Mouse (Mus musculus) left cerebral cortex, adult 8-10 months (tissue): Measurements from ENCODE around the gene Tmem170b. TPM values are rescaled to one million over a fixed set of nuclear protein-coding genes. Genes with fewer than 3 reads are reported as not detected.

ENCODE experiments used
- DNase-seq, 2 experiments: peaks; one replicate each; pipeline ENCODE4 v3.0.0; 2022; ENCODE audit warnings: low spot score in 2 of 2
- total RNA-seq, 4 experiments: library from RNA; stranded (reverse); gene quantifications; 2 replicates each; pipeline ENCODE4 v1.2.4; 2022

Tmem170b gene
- 10 to 100 TPM; 78.7 to 83.4 (median 80.8) TPM for total RNA-seq

DNA sequence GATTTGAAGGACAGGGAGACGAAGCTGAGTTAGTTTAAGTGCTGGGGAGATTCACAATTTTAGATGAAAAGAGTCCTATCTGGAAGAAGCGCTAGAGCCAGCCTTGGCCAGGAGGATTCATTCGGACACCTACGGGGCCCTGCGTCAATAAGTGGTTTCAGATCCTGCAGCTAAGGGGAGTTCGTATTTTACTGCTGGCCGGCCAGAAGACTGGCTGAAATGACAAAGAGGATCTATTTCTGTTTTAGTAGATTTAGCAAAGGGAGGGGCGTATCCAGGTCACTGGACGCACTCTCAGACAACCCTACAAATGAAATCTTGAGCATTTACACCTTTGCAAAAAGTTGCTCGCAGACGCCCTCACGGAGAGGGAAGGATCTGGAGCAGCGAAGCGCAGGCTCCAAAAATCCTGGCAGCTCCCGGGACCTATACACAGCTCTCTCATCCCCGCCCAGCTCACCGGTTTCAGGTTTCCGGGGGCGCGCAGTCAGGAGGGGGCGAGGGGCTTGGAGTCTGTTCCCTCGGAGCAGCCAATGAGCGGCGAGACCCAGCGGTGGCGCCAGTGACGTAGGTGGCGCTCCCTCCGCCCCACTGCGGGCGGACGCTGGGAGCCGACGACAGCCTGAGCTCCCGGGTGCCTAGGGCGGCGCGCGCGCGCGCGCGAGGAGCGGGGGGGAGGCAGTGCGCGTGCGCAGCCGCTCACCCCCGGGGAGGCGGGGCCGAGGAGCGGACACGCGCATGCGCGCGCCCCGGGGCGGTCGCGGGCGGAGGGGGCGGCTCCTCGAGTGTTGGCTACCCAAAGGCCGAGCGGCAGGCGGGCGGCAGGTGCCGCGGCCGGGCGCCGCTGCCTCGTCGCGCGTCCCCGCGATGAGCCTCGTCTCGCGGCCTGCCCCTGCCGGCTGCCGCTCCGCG lies at the start of gene Tmem170b:
TSS of gene Tmem170b (plus strand) at position 809 of the 912 bp plus-strand sequence.
- peak; percentile 90 to 98 for DNase-seq

DNA sequence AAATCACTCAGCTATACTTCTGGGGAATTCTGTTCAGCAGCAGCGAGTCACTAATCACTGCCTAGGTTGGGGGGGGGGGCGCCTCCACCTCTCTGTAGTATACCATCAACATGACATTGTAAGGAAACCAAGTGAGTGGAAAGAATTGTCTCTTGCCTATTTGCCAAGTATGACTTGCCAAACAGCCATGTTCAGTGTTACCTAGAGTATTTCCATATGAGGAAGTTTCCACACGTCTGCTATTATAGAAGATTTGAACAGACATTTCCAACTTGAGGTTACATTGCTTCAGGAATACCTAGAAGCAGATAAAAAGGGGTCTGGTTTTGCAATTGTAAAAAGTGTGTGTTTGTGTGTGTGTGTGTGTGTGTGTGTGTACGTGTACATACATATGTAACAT lies 44.7 kb upstream of the Tmem170b start:
- DNase-seq, result no peak

DNA sequence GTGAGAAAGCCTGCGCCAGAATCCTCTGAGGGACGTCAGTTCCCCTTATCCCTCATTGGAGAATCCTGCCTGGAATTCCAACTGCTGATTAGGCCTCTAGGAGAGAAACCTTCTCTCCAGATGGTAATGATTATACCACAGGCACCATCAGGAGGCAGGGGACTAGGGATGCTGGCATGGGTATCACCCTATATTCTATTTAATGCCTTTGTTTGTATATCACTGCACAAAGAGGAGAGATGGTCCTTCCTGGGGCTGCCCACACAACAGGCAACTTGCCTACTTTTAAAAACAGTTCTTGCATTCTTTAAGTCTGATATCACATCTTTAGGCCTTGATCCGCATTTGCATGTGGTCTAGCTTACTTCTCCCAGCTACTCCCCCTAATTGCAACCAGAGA lies 37.3 kb upstream of the Tmem170b start:
- DNase-seq, result no peak

GRCm38 (mm10) chr13:41568926-41569325 lies 36.8 kb upstream of the Tmem170b start:
- no peak for DNase-seq

DNA sequence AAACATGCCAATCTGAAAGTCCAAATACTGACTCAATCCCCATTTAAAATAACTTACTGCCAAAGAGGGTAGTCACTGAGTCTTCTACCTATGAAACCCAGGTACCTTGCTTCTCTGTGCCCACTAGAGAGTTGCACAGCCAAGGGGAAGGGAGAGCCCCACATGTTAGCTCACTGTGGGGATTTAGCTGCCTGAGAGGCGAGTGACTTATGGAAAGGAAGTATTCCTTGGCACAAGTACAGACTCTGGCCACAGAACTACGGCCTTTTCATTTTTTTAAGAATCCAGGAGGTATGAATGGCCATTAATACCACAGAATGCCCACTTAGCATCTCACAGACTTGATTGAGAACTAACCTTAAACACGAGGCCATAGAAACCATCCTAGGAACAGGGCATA lies 35.9 kb upstream of the Tmem170b start:
- DNase-seq, result no peak

- DNase-seq, result peak; percentile 42 to 47
Measured at GRCm38 (mm10) chr13:41571368-41572350, 34.0 kb upstream of the Tmem170b start.

DNA sequence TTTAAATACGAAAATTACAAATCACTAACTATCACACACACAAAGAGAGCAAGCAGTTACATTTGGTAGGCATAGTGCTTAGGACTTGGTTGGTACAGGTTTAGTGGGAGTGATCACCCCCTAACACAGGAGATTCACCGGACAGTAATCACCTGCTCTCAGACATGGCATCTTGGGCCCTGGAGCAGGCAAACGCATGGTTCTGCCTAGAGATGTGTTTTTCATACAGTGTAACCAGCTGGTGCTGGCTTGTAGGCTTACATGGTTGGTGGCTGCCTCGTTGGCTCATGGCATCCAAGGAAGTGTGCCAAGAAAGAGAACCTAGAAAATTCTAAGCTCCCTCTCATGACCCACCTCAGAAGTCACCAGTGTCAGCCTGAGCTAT lies 33.4 kb upstream of the Tmem170b start:
- DNase-seq, result no peak

- DNase-seq, result no peak
Measured at GRCm38 (mm10) chr13:41573126-41573846, 32.4 kb upstream of the Tmem170b start.

GRCm38 (mm10) chr13:41581058-41581457 lies 24.6 kb upstream of the Tmem170b start:
- DNase-seq, result no peak

- no peak for DNase-seq
Measured at GRCm38 (mm10) chr13:41583666-41584357, 21.9 kb upstream of the Tmem170b start.

- DNase-seq, result no peak
Measured at GRCm38 (mm10) chr13:41584358-41584680, 21.4 kb upstream of the Tmem170b start.

DNA sequence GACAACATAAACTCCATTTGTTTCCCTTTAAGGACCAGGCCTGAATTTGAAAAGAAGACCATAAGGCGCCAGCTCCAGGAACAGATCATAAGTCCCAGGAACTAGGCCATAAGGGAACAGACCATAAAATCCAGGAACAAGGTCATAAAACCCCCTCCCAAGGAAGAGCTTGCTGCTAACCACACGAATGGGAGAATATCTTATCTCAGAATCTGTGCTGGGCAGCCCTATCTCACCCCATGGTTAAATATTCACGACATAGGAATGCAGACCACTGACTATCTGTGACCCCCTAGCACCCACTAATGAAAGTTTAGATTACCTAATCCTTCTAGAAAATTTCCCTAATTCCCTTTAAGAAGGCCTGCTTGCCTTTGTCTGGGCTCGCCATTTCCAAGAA lies 20.8 kb upstream of the Tmem170b start:
- no peak for DNase-seq

- no peak for DNase-seq
Measured at GRCm38 (mm10) chr13:41596678-41597077, 9.0 kb upstream of the Tmem170b start.

GRCm38 (mm10) chr13:41599977-41600376 lies 5.7 kb upstream of the Tmem170b start:
- no peak for DNase-seq

DNA sequence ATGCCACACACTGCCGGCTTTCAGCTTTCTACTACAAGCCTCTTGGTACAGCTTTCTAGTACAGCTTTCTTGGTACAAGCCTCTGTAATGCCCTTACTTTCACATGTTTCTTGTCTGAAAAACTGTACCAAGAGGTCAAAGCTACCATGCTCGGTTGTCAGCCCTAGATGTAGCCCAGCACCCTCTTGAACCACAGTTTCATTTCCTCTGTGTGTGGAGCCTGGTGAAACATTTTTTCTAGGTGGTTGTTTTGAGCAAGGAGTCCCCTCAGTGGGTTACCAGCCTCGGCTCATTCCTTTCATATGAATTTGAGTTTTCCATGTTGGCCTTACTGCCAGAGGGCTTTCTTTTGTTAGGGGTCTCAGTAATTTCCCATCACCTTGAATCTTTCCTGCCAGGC lies 4.7 kb upstream of the Tmem170b start:
- no peak for DNase-seq

DNA sequence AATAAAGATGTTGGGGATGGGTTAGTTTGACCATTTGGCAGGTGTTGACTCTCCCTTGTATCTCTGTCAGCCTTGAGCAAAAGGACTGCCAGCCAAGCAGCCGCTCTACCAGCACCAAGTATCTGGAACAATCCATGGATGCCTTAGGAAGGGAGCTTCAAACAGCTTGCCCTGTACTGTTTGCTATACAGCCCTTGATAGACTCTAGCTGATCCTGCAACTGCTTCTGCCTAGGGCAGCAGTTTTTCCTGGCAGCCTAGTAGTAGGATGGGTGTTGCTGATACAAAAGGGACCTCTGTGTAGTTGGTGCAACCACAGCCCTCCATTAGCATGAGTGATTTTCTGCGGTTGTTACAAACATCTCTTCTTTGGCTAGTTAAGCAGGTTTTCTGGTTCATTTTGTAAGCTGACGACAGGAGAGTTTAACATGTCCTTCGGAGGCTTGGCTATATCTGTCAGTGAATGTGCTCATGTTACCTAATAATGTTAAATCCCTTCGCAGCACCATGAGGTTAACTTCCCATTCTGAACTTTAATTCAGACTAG lies 1.7 kb upstream of the Tmem170b start:
- DNase-seq, result no peak

DNA sequence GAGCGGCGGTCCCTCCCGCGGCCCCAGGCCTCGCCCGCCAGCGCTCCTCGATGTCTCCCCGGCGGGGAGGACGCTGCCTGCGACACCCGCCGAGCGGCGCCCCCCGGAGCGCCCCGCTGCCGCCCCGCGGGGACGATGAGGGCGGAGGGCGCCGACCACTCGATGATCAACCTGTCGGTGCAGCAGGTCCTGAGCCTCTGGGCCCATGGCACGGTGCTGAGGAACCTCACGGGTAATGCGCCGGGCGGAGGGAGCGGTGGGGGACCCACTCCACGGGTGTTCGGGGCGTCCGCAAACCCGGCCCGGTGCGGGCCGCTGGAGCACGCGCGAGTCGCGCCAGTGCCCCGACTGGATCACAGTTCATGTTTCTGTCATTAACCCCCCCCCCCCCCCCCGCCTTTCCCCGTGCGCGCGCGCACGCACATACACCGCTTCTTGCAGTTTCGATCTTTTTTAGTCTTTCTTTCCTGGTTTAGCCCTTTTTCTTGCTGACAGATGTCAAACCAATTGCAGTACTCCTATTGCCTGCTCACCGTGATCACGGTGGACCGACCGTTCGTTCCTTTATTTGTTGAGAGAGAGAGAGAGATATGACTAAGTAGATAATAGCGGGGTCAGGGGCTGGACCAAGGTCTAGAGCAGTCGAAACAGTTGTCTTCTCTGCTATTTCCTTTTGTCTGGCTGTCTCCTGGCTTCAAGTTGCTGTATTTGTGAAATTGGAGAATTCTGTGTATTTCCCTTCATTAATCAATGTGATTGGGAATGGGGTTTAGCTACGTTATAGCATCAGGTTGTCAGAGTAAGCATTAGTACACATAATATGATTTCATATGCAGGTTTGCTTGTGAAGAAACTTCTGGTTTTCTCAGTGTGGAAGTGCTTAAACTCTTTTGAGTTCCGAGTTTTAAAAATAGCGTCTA lies 634 bp downstream of the Tmem170b start:
- DNase-seq, result peak; percentile 57 to 59

GRCm38 (mm10) chr13:41607589-41607988 lies 1.9 kb downstream of the Tmem170b start:
- no peak for DNase-seq

GRCm38 (mm10) chr13:41608559-41608958 lies 2.9 kb downstream of the Tmem170b start:
- DNase-seq, result no peak
